Mouse (Mus musculus): ENCODE data around the gene Tssc4. TPM values are rescaled to one million over a fixed set of nuclear protein-coding genes. Genes with fewer than 3 reads are reported as not detected.
A peak's percentile ranks its signal among the peaks of the same experiment; 100 is the strongest.

Gene Tssc4
- total RNA-seq, 2 experiments from 2014 or later, result 41.1 to 50.0 TPM

DNA sequence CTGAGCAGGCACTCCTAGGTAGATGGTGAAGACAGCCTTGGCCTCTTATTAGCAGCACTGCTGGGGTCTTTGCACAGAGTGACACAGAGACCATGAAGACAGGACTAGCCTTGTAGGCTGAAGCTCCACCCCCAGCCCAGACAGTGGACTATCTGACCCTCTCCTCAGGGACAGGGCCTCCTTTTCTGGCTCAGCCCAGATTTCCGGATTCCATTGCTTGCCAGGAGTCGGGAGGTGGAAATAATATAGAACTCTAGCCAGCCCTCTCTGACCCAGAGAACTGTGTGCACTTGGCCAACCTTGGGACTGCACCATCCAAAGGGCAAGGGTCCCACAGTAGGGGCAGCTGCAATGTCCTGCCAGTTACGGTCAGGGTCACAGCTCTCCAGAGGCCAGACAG, 27.0 kb upstream of the Tssc4 start:
- DNase-seq (ENCODE audit: low spot score in 2 of 2), result no peak
- intact Hi-C loops (cut with DNase I), result no loop called here

DNA sequence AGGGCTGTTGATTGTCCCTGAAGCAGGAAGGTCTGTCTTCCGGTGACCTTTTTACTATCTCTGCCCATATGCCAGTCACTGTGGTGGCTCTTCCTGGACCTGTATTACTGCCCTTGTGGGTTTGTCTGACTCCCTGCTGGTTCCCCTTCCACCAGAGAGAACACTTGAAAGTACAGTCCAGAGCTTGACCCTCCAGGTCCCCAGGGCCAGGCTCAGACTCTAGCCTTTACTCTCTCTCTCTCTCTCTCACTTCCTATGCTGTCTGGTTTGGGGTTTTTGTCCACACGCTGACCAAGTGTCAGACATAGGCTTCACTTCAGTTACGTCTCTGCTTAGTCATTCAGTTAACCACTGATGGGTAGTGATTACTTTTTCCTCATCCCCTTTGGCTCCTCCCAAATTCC, 26.1 kb upstream of the Tssc4 start:
- intact Hi-C loops (cut with DNase I), result no loop called here
- DNase-seq (ENCODE audit: low spot score in 2 of 2), result no peak

DNA sequence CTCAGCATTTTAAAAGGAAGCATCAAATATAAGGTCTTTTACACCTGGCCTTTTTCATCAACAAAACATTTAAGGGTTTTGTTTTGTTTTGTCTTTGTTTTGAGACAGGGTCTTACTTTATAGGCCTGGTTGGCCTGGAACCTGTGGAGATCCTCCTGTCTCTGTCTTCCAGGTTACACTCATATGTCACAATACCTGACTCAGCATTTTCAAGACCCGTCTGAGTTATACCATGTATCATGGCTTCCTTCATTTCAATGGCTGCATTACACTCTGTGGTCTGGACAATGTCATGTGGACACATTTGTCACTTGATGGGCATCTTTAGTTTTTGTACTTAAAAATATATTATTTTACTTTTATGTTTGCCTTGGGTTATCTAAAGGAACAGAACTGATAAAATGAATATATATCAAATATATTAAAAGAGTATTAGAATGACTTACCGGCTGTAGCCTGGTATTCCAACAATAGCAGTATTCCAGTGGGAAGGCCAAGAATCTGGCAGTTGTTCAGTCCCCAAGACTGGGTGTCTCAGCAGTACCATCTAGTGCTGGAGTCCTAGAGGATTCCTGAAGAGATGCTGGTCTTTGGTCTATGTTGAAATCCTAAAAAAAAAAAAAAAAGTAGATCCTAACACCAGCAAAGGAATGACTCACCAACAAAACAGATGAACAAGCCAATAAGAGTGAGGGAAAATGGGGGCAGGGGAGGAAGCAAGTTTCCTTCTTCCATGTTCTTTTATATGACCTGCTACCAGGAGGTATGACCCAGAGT, 24.8 kb upstream of the Tssc4 start:
- intact Hi-C loops (cut with DNase I), result no loop called here
- DNase-seq (ENCODE audit: low spot score in 2 of 2), result no peak

DNA sequence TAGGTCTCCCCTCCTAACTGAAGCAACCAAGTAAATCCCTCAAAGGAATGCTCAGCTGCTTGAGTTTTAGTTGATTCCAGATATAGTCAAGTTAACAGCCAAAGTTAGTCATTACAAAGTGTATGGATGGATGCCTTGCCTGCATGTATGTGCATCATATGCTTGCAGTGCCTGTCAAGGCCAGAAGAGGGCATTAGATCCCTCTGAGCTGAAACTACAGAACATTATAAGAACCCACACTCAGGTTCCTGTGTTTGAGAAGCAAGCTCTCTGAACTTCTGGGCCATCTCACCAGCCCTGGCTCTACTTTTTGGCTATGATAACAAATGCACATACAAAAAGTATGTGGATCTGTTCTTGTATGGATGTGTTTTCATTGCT, 24.2 kb upstream of the Tssc4 start:
- intact Hi-C loops (cut with DNase I), result no loop called here
- no peak for DNase-seq (ENCODE audit: low spot score in 2 of 2)

DNA sequence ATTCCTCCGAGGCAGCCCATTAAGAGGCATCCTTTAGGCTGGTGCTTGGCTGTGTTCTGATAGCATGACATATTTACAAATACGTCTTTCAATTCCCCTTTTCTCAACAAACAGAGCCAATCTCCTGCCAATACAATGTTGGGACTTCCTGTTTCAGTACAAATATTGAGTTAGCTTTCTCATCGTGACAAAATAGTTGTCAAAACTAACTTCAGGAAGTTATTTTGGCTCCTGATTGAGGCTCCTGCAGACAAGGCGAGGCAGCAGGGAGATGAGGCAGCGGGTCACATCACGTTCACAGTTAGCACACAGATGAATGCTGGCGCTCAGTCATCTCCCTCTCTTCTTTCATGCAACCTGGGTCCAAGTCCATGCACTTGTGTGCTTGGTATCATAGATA, 22.7 kb upstream of the Tssc4 start:
- intact Hi-C loops (cut with DNase I), result no loop called here
- DNase-seq (ENCODE audit: low spot score in 2 of 2), result no peak

DNA sequence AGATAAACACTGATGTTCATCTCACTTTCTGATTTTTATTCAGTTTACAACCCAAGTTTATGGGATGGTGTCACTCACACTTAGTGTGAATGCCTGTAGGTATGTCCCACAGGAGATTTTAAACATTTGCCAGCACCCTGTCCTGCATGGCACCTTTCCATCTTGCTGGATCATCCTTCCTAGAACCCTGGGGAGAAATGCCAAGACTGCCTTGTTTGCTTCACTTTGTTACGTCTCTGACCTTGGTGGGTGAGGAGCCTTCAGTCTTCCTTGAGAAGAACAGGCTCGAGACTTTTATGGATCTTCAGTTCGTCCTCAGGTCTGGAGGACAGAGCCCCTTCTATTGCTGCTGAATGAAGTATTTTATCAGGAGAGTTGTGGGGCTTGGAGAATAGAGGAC, 19.7 kb upstream of the Tssc4 start:
- no peak for DNase-seq (ENCODE audit: low spot score in 2 of 2)
- intact Hi-C loops (cut with DNase I), result no loop called here

DNA sequence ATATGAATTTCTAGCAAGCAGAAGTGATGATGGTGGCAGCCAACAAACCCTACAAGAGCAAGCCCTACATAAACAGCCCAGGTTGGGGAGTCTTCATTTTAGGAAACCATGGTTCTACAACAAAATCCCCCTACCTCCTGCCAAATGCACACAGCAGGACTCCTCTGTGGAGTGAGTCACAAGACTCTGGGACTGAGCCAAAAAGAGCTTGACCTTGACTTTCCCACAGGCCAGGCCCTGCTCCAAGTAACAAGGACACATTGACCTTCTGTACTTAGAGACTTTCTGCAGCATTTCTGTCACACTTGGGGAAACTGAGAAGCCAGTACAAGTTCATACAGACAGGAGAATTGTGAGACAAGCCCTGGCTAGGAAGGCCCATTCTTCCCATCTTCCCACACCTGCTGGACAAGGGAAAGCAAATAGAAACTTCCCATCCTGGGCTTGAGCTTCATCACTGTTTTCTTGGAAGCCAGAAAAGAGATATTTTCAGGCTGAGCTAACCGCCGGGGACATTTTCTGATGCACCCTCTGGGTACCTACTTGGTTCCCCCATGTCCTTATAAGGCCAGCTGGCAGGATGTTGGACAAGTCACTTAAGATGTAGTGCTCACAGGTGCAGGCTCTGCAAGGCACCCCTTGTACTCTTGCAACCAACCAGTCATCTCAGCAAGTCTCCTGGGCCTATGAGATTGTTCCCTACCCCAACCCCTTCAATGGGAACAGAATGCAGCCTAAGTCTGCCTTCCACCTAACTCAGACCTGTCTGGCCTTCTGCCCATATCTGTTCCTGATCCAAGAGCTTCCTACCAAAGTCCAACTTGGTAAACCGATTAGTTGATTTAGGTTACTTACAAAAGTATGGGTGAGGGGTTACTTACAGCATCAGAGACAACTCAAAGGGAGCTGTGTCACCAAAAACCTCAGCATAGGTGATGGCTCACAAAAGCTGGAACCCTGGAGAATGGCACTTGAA, 18.9 kb upstream of the Tssc4 start:
- DNase-seq (ENCODE audit: low spot score in 2 of 2), result peak in 1 of 2 experiments; percentile 2
- intact Hi-C loops (cut with DNase I), result no loop called here

DNA sequence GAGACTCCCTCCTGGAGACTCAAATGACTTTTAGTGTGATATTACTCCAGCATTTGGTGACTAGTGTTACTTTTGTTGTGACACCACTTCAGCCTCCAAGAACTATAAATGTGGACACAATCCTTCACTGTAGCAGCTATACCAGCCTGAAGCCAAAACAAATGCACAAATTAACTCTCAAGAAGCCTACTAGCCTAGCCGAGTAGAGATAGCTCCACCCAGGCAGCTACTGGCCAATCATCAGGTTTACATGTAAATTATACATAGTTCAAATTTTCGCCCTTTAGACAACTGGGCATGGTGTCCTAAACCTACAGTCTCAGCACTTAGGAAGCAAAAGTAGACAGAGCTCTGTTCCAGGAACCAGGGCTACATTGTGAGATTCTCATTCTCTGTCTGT, 17.7 kb upstream of the Tssc4 start:
- DNase-seq (ENCODE audit: low spot score in 2 of 2), result no peak
- intact Hi-C loops (cut with DNase I), result no loop called here

DNA sequence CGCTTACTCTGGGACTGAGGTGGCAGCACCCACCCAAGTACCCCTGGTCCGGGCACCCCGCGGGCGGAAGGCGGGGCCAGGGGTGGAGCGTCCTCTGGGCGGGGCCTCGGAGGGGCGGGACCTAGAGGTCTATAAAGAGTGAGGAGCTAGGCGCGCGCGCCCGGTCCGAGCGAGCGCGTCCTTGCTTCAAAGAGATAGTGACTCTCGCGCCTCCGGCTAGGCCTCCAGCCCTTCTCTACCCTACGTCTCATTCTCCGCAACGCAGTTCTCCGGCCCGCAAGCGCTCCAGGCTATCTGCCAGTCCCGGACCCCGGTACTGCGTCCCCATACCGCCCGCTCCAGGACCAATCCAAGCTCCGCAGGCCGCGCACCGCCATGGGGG, 16.4 kb upstream of the Tssc4 start, which contains the start of gene Cd81:
Cd81 (plus strand) TSS at position 114 of the 382 bp plus-strand sequence.
- peak; percentile 78 to 87 for DNase-seq (ENCODE audit: low spot score in 2 of 2)
- intact Hi-C loops (cut with DNase I), result loop anchor here (2.0 kb wide), 1 partner anchor 44 kb away; no protein-coding TSS in a partner anchor

DNA sequence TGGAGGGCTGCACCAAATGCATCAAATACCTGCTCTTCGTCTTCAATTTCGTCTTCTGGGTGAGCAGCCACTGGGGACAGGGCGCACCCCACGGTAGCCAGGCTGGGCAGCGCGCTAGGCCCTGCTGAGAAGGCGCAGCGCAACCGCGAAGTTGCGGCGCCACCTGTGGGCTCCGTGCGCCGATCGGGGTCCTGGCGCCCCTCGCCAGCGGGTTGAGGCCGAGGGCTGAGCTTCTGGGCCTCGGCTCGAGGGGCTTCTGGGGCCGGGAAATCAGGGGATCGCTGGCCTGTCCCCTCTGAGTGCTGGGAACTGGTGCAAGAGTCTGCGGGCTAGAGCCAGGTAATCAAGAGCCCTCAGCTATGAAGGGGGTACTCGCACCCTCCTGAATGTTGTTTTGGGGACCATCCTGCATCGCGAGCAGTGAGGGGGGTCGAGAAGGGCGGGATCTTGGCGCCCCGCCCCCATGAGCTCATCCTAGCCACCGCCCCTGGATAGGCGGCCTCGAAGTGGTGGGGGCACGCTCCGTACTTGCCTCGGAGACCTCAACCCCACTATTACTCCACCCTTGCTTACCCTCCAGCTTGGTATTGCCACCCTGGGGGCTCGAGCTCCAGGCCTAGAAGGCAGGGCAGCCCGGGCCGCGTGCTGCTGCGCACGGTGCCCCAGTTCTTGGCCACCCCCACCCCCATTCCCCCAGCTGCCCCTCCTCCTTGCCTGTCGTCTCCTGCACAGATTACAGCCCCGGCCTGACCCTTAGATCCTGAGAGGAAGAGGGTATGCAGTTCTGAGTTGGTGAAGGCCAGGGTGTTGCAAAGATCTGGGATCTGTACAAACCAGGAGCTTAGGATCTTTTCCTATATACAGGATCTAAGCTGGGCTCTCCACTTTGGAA, 15.8 kb upstream of the Tssc4 start:
- intact Hi-C loops (cut with DNase I), result loop anchor here (2.0 kb wide), 1 partner anchor 44 kb away; no protein-coding TSS in a partner anchor
- DNase-seq (ENCODE audit: low spot score in 2 of 2), result peak; percentile 64 to 65

DNA sequence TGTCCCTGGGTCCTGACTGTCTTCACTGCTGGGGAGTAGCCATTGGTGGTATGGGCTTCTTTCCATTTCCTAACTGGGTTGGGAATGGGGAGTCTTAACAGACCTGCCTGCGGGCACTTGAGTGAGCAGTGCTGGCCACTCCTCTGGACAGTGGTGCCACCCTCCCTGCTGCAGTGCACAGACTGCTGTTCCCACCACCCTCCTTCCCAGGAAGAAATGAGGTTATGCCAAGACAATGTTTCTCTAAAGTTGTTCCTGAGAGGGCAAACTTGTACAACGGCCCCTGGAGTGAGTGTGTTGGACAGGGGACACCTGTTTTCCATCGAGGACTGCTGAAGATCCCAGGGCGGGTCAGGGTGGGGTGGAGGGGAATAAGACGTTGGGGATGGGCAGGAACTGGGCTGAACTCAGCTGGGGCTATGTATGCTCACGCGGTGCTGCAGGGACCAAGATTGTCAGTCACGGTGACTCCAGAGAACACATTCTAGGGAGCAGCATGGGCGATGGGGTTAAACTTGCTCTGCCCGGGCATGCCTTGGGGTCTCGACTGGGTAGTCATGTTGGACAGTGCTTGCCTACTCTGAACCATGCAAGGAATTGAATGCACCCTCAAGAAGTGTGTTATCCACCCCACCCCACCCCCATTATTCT, 15.0 kb upstream of the Tssc4 start:
- intact Hi-C loops (cut with DNase I), result loop anchor here (2.0 kb wide), 1 partner anchor 45 kb away; no protein-coding TSS in a partner anchor
- DNase-seq (ENCODE audit: low spot score in 2 of 2), result no peak

DNA sequence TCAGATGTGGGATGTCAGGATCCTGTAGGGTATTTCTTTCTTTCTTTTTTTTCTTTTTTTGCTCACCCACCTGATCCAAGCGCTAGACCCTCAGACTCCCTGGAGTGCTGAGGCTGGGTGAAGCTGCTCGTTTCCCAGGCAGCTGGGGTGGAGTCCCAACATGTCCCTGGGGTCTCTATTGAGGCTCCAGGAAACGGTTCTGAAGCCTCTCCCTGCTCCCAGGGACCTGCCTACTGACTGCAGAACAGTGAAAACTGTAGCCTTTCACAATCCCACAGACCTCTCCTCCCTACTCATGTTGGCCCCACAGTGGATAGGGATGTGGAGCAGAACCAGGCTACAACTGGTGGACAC, 14.5 kb upstream of the Tssc4 start:
- intact Hi-C loops (cut with DNase I), result no loop called here
- no peak for DNase-seq (ENCODE audit: low spot score in 2 of 2)

DNA sequence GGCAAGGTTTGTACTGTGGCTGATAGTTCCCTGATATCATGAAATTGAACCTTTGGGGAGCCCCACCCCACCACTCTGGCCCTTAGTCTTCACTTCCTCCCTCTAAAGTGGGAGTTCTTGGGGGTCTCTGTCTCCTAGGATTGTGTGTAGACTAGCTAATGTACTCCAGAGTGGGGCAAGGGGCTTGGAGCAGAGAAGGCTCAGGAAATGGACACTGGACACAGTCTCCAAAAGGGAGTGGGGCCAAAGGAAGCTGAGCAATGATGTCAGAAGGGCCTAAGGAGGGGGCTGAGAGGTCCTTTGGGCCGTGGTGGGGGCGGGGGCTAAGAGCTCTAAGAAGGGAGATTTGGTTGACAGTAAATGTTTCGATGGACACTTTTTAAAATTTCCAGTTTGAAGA, 14.0 kb upstream of the Tssc4 start:
- no peak for DNase-seq (ENCODE audit: low spot score in 2 of 2)
- intact Hi-C loops (cut with DNase I), result no loop called here

DNA sequence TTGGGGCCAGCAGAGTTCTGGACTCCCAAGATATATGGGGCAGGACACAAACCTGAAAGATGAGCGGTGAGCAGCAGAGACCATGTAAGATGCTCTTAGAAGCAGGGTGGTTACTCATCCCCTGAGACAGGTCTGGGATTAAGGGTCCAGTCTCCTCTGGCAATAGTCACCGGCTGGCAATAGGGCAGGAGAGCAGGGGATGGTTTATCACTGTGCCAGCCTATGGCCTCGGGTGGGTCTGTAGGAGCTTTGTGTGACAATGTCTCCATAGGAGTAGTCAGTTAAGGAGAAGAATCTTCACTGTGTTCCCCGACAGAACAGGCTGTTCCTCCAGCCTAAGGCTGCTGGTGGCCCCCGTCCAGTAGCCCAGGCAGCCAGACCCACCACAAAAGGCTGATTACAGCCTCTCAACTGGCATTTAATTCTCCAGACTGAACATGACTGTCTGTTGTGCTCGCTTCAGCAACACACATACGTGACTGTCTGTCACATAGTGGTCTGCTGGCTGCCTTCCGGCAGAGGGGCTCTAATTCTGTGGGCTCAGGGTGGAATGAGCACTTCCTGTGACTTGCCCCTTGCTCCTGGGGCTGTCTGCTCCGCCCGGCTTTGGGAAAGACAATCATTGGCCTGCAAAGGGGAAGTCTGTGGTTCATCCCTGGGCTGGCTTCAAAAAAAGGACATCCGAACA, 13.4 kb upstream of the Tssc4 start:
- peak in 1 of 2 experiments; percentile 36 for DNase-seq (ENCODE audit: low spot score in 2 of 2)
- intact Hi-C loops (cut with DNase I), result no loop called here

DNA sequence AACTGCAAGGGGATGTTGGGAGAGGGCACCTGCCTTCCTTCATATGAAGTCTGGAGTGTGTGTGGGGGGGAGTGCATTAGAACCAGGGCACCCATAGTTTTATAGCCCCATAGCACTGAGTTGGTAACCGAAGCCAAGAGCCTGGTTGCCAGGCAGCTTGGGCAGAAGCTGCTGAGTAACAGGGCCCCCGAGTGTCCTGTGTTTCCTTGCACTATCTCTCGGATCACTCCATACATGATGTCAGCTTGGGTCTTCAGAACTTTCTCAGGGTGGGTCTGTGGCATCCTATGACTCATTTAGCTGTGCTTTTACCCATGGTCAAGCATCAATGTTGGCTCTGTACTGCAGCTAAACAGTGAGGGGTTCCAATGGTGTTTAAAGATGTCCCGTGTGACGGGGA, 12.0 kb upstream of the Tssc4 start:
- intact Hi-C loops (cut with DNase I), result no loop called here
- DNase-seq (ENCODE audit: low spot score in 2 of 2), result no peak

DNA sequence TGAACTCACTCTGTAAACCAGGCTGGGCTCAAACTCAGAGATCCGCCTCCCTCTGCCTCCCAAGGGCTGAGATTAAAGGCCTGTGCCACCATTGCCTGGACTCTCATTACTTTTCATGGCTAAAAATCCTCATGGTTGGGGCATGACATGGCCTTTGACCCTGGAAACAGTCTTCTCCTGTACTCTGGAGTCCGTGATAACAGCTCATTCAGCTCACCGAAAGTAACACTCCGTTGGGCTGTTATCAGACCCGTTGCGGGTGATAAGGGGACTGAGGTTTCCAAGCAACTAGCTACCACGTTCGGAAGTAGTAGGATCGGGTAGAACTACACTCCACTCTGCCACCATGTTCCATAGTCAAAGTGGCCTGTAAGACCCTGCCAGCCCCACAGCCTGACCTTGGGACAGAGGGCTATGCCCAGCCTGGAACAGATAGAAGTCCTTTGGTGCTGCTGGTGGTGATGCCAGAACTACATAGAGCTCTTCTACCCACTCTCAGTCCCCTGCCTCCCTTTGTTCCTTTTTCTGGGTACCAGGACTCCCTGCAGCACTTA, 11.3 kb upstream of the Tssc4 start:
- DNase-seq (ENCODE audit: low spot score in 2 of 2), result no peak
- intact Hi-C loops (cut with DNase I), result no loop called here

DNA sequence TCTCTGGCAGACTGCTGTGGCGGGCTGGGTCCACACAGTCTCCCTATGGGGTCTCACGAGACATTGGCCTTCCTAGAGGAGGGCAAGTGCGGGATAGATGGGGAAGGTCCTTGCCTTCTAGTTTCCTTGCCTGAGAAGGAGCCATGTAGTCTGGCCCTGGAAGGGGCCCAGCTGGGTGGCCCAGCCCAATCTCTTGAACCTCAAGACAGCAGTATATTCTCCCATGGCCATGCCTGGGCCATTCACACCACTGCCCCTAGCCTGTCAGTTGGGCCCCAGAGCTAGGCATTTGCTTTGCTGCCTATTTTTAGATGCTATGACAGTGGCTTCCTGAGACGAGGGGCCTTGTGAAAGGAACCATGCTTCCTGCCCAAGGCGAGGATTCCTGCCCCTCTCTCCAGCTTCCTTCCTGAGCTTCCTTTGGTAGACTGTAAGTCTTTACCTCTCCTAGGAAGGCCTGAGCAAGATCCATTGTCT, 10.8 kb upstream of the Tssc4 start:
- no peak for DNase-seq (ENCODE audit: low spot score in 2 of 2)
- intact Hi-C loops (cut with DNase I), result no loop called here
